Mouse (Mus musculus) R1 (cell line): ENCODE measurements around the gene Nlrp4a.
"Not testable (repeated sequence)": the region's sequence is repeated elsewhere in the genome, so short reads cannot be mapped to it uniquely, and the experiment has no call there.

Source experiments
- DNase-seq: peaks from one replicate; pipeline ENCODE4 v3.0.0-alpha.2; 2018; ENCODE audit warnings: low read depth, low spot score

Gene Nlrp4a

GRCm38 (mm10) chr7:26434813-26435212 is at the start of gene Nlrp4a:
Gene Nlrp4a, plus strand, starts transcription at chr7:26435113.
- DNase-seq, result peak; percentile 25

GRCm38 (mm10) chr7:26386691-26387090 is 48.2 kb upstream of the Nlrp4a start:
- peak; percentile 66 for DNase-seq

GRCm38 (mm10) chr7:26391137-26391536 is 43.8 kb upstream of the Nlrp4a start:
- DNase-seq, result peak; percentile 84

- DNase-seq, result peak; percentile 94
Observed at GRCm38 (mm10) chr7:26391811-26392210, 43.1 kb upstream of the Nlrp4a start.

GRCm38 (mm10) chr7:26403600-26403999 is 31.3 kb upstream of the Nlrp4a start, which contains the start of gene Nlrp9c:
Gene Nlrp9c, minus strand, starts transcription at chr7:26403700.
- not testable (repeated sequence) for DNase-seq

DNA sequence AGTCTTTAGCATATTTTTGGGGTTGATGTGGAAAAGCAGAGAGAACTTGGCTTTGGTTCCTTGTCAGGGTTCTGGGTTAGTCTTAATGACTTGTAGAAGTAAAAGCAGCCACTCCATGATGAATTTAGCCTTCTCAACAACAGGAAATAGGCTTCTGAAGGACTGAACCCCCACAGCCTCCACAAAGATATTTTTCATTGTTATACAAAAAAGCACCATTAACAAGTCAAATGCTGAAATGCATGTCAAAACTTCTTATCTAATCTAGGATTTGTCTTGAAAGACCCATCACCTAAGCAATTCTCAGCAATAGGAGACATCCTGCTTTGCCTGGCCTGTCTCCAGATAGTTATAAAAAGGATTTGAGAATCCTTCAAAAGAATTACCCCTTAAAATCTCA is 41.8 kb downstream of the Nlrp4a start:
- peak; percentile 67 for DNase-seq

DNA sequence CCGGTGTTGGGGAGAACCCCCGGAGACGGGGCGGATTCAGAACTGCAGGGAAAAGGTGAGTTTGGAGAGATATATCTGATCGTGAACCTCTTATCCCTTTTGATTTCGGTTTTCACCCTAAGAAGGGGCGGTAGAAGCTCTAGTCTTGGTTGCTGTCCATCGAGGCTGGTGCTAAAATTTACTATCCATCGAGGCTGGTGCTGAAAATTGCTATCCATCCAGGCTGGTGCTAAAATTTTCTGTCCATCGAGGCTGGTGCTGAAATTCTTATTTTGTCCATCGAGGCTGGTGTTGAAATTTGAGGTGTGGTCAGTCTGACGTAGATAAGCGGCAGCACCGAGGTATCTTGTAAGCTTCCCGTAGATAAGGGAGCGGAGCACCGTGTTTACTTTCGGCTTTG is 54.6 kb downstream of the Nlrp4a start:
- DNase-seq, result peak; percentile 66
